Mouse (Mus musculus) adrenal gland (tissue): Measurements from ENCODE around the gene Ubash3b.

ENCODE experiments used
- intact Hi-C: fragments of 180-260 bp; cut with DNase I; formaldehyde crosslinking; loops from one replicate; pipeline ENCODE4 v1.15.1; 2025

Gene Ubash3b

DNA sequence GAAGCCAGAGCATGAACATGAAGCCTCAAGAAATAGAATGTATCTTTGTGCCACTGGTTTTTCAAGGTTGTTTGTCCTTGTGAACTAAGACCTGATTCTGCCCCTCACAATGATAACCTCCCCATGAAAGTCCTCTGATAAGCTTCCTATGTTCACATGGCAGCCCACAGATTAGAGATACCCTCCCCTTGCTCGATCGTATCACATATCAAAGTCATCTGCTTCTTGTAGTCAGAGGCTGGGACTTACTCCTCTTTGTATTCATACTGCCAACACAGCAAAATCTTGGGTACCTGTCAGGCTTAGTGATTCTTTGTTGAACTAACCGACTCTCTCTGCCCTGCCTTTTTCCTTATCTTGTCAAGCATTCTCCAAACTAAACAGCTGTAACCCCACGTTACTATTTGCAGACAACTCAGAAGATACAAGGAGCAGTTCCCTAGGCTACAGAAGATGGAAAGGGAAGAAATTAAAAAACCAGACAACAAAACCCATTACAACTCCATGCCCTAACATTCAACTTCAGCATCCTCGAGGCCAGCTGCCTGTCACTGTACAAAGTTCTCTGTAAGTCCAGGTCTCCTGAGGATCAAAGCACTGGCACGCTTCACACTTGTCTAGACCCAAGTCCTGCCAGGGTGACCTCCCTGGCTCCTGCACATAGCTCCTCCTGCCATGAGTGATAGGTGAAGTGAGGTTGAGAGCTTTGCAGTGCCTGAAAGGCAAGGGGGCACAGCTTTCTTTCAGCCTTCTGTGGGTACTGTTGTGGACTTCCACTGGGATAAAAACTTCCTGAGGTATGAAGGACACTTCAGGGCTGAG is 22.3 kb downstream of the Ubash3b start:
- intact Hi-C loops = no loop called here

DNA sequence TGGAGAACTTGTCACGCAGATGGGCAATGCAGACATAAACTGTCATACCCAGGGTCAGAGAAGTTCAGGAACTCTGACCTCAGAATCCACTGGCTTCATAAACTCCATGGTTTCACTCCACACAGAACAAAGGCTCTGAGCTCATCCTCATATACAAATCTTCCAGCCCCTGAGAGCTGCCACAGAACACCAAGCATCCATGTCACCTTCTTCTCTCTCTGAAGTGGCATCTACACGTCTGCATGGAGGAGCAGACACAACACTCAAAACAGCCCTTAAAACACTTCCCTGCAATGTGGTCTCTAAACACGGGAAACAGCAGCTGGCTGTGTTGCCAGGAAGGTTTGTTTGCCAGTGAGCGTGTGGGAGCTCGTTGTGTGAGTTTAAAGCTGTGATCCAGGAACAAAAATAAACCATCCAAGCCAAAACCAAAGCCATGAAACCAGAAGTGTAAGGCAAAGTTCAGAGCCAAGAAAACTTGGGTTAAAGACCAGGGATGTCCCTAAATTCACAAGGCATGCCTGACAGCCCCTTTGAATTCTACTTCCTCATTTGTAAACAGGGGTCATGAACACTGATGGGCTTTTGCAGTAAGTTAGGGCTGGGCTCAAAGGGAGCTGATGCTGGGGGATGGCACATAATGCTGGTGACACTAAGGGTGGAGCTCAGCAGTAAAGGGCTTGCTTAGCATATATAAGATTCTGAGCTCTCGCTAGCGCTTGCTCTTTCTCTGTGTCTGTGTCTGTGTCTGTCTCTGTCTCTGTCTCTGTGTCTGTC is 24.6 kb downstream of the Ubash3b start:
- intact Hi-C loops = no loop called here

DNA sequence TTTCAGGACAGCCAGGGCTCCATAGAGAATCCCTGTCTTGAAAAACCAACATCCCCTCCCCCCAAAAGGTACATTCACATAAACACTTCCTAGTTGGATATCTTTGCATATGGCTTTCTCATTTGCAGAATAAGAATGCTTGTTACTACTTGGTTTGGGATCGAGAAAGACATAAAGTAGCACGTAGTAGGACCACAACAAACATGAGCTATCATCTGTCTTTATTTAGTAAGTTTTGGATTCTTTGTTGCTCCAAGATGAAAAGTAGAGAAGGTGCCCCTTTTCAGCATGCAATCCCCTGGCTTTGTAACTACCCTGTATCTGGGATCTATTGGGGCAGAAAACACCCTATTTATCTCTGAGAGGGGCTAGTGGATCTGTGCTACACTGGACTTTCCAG is 25.2 kb downstream of the Ubash3b start:
- intact Hi-C loops = no loop called here

DNA sequence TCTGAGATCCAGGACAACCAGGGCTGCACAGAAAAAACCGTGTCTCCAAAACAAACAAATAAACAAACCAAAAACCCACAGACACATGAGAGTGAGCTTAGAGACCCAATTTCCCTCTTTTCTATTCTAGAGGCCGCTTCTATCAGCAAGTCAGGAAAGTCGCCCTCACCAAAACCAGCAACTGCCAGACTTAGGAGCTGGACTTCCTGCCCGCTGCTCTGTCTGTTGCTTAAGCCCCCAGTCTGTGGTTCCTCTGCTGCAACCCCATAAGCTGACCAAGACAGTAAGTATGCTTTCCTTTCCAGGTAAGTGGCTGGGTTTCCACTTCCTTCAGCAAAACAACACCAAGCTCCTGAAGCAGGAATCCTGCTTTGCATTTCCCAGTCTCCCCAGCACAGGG is 26.6 kb downstream of the Ubash3b start:
- intact Hi-C loops = no loop called here

DNA sequence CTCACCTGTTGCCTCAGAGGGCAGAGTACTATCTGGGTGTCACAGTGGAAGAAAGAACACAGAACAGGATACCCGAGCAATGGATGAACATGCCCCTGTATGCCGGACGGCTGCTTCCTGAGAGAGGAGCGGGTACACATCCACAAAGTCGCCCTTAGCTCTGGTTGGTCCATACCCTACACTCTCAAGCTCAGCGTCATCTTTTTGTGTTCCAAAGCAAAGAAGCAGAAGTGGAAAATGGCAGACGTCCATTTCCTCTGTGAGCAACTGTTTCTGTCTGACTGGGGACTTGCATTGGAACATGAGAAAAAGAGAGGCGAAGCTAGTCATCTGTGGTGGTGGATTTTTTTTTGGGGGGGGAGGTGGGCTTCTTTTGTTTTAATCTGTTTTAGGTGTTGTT is 30.9 kb downstream of the Ubash3b start:
- intact Hi-C loops = no loop called here

DNA sequence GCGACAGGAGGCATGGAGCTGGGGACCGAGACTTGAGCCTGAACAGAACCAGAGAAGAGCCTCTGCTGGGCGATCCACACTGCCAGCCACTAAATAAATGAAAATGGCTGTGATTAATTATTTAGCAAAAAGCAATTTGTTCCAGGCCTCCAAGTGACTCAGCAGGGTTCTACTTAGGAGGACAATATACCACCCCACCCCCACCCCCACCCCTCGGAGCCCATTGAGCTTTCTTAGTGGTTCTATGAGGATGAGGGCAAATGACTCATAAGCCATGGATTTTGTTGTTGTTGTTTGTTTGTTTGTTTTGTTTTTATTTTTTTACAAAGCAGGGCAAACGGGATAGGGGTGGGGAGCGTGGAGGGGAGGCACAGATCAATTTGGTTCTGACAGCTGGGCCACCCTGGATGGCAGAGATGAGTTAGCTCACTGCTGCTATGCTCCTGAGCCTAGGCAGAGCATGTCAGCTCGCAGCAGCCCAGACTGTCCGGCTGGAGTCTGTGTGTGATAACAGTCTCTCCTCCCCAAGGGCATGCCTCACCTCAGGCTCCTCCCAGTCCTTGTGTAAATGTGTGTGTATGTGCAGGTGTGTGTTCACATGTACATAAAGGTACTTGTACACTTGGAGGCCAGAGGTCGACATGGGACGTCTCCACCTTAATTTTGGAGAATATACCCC is 31.6 kb downstream of the Ubash3b start:
- intact Hi-C loops = no loop called here

DNA sequence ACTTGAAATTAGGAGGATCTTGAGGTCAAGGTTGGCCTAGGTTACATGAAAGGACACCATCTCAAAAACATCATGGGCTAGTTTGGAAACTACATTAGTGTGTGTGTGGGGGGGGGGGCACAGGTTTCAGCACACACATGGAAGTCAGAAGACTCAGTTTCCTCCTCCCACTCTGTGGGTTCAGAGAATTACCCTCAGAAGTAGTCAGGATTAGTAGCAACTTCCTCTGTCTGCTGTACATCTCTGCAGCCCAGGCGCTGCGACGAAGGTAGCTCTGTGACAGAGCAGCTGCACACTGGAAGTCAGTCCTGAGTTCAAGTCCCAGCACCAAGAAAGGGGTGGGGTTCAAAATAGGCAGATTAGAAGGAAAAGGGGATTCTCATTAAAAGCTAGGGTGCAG is 32.2 kb downstream of the Ubash3b start:
- intact Hi-C loops = no loop called here

DNA sequence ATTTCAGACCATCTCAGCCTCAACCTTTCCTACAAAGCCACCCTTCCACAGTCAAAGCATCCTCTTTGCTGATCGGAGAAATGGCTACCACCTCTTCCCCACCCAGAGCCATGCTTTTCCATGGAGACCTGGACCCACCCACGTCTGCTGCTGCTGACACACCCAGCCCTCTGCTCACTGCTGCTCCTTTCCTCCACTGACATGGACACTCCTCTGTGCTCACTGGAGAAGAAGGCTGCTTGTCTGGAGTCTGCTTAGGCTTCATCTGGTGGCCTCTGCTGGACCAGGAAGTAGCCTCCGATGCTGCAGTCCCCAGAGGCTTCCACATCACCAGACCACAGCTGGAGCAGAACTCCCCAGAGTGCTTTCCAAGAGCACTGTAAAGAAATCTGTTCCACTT is 34.8 kb downstream of the Ubash3b start:
- intact Hi-C loops = no loop called here

DNA sequence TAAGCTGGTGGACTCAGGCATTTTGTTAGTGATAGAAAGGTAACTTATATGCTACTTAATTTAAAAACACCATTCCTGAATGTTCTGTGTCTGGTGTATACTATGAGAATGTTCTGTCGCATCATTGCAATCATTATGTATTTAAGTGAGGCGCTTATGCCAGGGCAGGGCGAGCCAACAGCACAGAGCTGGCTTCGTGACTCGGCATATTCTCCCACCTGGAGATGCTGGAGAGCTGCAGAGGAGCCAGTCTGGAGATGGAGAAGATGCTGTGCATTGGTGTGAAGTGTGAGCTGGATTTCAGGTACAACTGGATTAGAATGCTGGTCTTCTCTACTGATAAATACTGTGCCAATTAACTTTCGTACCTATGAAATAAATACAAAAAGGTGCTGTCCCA is 37.2 kb downstream of the Ubash3b start:
- intact Hi-C loops = no loop called here

DNA sequence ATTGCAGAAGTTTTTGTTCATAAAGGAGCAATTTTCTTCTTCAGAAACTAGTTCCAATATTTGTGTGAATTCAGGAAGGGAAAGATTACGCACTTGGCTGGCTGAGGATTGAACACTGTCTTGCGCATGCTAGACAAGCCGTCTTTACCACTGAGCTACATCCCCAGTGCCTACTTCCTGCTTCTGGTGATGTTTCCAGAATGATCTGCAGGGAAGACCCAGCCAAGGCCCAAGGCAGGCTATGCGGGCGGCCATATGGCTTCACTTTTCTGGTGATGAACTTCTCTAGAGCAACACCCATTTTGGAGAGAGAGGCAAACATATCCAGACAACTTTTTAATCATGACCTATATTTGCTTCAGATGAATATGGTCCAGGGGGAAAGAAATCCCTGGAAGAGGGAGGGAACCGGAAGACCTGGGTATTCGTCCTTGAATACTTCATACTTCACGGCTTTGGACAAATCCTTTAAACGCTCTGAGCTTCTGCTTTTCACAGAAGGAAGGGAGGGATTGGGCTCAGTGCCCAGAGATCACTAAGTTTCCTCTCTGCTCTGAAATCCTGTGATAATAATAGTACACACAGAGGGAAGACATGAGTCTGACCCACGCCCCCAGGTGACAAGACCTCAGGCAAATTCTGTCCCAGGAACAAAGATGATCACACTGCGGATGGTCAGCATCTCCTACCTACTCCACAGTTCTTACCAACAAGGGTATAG is 38.9 kb downstream of the Ubash3b start:
- intact Hi-C loops = no loop called here

DNA sequence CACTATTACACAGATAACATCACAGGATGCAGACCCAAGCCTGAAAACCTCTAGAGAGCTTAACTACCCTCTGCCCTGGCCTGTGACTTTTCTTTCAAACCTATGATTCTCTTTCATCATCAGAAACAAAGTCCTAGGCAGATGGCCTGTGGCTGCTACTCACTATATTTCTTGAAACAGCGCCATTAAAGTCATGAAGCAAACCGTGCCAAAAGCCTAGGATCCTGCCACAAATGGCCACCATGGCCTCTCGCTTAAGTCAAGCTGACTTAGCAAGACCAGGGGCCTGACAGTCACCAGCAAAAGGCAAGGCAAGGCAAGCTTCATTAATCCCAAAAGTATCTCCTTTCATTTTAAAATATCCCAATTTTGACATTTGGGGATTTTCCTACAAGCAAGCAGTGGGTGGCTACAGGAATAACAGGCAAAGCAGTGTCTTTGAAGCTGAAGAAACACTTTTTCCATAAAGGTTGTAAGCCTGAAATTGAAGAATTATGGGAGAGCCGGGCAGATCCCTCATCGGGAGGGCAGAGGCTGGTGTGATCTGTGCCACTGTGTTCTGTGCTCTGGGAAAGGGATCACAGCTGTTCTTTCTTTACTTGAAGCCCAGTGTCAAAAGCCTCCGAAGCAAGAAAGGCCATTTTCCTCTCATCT is 39.7 kb downstream of the Ubash3b start:
- intact Hi-C loops = no loop called here

DNA sequence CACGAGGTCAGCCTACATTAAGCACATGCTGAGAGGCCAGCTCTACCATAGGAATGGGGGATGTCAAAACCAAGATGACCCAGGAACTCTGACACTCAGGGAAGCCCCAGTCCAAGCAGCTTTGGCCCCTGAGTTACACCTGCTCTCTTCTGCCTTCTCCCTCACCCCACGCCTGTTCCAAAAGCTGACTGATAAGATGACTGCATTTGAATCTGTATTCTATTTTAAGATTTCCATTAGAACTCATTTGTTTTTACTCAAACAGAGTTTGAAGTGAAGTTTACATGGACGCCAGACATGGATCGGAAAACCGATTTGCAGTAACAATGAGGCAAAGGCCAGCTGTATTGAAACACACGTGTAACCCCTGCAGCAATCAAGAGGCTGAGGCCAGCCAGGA is 41.5 kb downstream of the Ubash3b start:
- intact Hi-C loops = no loop called here

DNA sequence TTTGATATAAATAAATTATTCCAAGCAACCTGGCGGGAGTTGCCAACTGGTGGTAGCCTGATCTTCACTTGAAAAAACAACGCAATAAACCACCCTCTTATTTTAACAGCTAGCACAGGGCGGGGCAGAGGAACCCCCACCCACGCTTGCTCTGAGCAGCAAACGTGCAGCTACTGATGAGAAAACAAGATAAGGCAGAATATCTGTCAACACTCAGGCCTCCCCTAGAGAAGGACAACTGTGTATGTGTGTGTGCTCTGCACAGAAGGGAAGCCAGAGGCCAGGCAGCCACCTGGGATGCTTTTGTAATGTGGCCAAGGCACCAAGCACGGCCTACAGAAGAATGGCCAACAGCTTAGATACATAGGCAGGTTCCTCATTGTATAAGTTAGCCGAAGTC is 43.4 kb downstream of the Ubash3b start:
- intact Hi-C loops = no loop called here

DNA sequence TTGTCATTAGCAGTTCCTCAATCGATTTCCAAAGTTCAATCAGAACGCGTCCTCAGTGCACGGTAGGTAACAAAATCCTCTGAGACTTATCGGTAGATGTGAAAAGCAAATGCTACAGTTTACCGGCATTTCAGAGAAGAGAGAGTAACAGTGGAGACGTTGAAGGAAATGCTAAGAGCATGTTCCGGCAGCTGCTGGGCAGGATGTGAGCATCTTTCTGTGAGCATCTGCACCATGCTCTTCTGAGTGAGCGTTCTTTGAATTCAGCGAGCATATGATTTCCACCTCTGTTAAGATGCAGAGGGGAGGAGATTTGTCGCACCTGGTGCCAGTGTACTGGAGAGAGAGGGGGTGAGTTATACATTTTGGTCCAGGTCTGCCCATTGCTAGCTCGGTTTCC is 45.4 kb downstream of the Ubash3b start:
- intact Hi-C loops = no loop called here

DNA sequence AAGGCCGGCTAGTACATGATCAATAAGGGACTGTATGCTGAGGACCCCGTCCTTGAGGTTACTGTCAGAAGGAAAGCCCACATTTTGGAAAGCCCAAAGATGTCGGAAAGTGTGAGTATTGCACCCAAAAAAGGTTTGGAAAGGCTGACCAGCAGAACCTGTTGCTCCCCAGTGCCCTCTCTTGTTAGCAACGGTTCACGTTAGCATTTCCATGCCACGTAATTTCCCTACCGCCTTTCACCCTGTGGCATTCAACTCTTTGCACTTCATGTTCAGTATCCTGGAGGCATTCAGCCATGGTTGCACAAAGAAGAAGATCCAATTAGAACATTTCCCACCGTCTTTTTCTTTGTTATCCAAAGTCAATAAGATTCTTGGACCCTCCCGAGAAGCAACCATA is 47.1 kb downstream of the Ubash3b start:
- intact Hi-C loops = no loop called here

DNA sequence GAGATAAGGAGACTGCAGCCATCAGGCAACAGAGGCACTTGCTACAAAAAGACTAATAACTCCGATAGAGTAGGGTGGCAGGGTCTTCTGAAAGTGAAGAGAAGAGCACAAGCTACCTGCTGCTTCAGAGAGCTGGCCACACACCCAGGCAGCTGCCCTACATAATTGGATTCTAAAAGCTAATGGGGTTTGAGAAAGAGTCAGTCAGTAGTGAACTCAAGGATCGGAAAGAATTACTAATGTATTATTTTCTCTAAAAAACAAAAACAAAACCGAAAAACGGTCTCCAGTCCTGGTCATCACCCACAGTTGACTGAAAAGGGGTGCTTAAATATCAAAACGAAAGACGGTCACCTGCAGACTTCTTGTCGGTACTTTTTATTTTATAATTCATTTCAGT is 51.7 kb downstream of the Ubash3b start:
- intact Hi-C loops = no loop called here

DNA sequence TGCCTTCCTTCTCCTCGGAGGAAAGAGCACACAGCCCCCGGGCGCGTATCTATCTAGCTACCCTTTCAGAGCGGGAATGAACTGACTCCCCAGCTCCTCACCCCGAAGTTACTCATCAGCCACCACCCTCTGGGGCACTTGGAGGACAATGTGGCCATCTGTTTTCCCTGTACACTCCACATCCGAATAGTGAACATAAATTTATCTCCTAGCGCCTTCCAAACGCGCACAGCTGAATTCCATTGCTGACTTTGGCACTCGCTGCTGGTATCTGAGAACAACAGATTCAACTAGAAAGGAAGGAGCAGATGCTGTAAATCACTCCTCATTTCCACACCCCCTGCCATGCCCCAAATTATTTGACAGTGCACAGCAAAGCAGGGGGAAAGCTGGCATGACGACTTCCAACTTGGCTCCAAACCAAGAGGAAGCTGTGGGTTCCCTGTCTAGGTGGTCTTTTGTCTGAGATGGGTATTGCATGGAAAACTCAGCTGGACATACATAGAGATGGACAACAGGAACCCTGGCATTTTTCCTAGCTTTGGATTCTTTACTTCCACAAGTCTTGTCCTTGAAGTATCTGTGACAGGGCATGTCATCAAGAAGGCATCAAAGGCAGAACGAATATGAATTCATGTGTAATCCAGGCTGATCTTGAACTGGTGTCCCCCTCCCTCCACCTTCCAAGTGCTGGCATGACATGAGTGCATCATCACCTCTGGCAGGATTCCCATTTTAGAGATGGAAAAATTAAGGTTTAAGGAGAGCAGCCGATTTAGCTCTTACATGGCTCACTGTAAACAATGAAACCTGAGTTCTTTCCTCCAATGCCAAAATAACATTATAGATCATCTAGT is 52.9 kb downstream of the Ubash3b start:
- intact Hi-C loops = no loop called here

DNA sequence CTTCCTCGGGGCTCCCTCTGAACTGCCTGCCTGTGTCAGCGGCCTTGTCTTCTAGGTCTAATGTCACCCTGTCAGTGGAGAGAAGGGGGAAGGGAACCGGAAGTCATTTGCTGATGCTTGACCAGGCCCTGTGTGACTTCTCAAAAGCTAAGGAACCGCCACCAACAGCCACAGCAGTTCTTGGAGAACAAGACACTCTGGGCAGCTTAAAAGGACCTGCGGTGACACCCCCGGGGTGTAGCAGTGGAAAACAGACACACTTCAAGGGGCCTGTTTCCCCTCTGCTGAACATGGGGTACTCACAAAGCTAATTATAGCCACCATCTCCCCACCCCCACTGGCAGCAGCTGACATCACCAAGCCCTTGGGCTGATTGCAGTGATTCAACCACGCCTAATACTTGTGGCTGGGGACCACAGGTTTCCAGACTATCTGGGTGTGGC is 56.3 kb downstream of the Ubash3b start:
- intact Hi-C loops = no loop called here

DNA sequence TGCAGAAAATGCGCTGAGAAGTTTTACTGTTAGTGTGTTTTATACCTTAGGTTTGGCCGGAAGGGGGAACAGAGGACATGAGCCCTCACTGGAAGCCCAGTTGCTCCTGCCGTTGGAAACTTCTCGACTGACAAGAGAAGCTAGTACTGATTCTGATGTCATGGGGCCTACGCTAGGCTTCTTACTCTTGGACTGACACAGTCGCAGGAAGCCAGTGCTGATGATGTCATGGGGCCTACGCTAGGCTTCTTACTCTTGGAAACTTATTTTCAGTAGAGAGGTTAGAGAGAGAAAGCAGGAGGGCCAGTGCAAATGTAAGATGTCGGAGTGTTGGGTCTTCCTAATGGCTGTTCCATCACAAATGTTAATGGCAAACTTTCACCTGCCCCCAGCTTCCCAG is 57.8 kb downstream of the Ubash3b start:
- intact Hi-C loops = no loop called here

DNA sequence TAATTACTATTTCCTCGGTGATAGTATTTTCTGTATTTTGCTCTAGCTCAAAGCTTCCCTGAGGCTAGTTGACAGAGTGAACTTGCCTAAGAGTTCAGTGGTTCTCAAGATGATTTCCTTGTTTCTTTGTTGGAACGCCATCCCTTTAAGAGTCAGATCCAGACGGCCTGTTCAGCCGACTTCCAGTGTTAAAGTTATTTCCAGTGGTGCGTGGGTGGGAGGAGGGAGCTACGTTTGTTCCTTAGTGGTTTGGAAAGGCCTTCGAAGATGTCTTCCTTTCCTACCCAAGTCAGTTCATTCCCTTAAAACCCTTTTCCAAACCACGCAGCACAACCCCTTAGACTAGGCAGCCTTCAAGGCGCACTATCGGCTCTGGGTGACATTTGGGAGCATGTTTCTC is 58.9 kb downstream of the Ubash3b start:
- intact Hi-C loops = no loop called here
